Mouse (Mus musculus) ES-E14 (cell line): Measurements from ENCODE around the gene Srpk2.

Experiments
- CHD2 ChIP-seq: IDR thresholded peaks from 2 replicates; pipeline ENCODE4 v1.6.1; 2014; ENCODE audit warnings: mild to moderate bottlenecking, low read depth, low read length, inconsistent platforms
- MAFK ChIP-seq: IDR thresholded peaks from 2 replicates; pipeline ENCODE4 v1.6.1; 2014; ENCODE audit warnings: mild to moderate bottlenecking, low read depth, low read length, inconsistent platforms; ENCODE audit not compliant: insufficient read depth

DNA sequence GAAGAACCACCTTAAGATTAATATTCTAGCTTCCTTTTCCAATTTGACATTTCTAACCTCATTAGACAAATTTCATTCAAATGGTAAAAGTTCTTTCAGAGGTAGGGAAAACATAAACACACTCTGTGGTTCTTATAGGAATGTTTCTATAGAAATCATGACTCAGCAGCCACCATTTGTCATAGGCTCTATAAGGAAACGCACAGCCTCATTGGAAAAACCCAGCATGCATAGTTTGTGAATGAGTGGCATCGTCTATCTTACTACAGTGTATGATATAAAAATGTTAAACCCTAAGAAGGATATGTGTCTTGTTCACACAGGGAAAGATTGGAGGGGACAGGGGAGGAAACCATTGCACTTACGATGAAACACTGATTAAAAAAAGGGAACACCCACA is 178.8 kb downstream of the Srpk2 start:
- TF ChIP-seq CHD2 (no peak), MAFK (no peak; the same call in 1 of the 2 replicates)
